Mouse (Mus musculus): ENCODE measurements at regions not wholly inside any gene's neighbourhood (a gene's known extent, or its start where the extent isn't known, plus 50 kb on each side); places are given as distances from the start of the nearest gene placed in this dataset.

DNA sequence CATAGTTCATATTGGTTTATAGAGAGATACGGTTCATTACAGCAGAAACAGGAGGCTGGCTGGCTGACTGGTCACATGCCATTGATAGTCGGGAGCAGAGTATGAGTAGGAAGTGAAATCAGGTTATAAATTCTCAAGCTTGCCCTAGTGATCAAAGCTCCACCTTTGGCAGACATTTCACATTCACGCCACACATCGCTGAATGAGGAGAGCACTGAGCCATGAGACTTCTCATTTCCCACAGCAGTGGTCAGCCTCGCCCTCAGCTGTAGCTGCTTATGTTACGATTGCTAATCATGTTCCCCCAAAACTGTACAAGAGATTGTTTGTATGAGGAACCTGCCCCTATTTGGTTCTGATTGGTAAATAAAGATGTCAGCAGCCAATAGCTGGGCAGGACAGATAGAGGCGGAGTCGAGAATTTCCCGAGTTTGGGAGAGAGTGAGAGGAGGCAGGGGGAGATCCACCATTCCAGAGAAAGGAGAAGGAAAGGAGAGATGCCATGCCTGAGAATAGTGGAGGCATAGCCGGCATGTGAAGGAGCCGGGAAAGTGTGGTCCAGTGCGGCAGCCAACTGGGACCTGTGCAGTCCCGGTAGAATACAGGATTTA is 333.5 kb downstream of the Phf3 start:
- H3K4me2 ChIP-seq, result no peak overlapping the region
- H3K4me1 ChIP-seq (replicated peaks), result no peaks in the 10 kb centered on the region
- no peak overlapping the region for H3K27ac ChIP-seq
- no peak overlapping the region for H3K9ac ChIP-seq
- no peak overlapping the region for H3K4me3 ChIP-seq
- H3K27me3 ChIP-seq, result no peaks in the 10 kb centered on the region
- no peak for ATAC-seq (replicated peaks; ENCODE audit: insufficient number of reproducible peaks, insufficient read depth, low FRiP score, low read depth)
- 84% methylated on average over 13 of the region's 13 CpGs for WGBS
- no peaks in the 10 kb centered on the region for H3K36me3 ChIP-seq
- no peaks in the 10 kb centered on the region for H3K9me3 ChIP-seq (replicated peaks)

DNA sequence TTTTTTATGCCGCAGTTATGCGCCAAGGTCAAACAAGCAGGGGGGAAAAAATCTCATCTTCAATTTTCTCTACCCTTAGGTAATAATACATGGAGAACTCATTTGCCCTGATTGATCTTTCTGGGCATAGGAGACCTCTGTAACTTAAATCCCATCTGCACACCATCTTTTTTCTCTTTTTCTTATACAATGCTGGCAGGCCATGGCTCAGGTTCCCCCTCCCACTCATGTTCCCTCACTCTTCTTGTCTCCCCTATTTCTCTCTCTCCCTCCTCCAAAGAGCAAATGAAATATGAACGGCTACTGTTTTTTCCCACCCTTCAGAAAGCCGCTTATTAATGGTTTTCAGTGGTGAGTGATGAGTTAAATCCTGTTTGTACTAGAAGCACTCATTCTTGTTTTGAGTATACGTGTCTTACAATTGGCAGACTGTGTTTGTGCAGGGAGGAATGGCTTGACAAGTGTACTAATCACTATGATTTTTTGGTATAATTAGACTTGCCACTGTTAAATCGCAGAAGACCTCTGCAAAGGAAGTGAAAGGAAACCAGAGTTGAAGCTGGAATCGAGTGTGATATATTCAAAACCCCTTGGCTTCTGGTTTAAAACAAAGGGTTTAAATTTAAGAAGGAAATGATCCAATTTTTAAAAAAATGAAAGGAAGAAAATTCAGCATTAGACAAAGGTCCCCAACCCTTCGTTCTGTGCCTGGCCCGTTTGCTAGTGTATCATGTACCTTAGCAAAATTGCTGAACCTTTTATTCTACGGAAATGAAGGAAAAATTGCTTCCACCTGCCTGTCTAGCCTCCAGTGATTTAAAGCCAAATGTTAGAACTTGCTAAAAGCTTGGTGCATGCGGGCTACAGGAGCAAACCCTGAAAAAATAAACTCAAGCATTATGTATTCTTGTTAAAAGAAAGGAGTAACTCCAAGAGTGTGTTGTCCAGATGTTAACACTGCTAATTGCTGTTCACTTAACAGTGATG is 336.4 kb downstream of the Phf3 start:
- no peak overlapping the region for H3K9ac ChIP-seq
- H3K9me3 ChIP-seq (replicated peaks), result no peaks in the 10 kb centered on the region
- H3K27me3 ChIP-seq, result no peaks in the 10 kb centered on the region
- 67% methylated on average over 11 of the region's 11 CpGs for WGBS
- H3K36me3 ChIP-seq, result no peaks in the 10 kb centered on the region
- ATAC-seq (replicated peaks; ENCODE audit: insufficient number of reproducible peaks, insufficient read depth, low FRiP score, low read depth), result no peak
- no peak overlapping the region for H3K4me2 ChIP-seq
- no peaks in the 10 kb centered on the region for H3K4me1 ChIP-seq (replicated peaks)
- H3K27ac ChIP-seq, result no peak overlapping the region
- H3K4me3 ChIP-seq, result no peak overlapping the region

DNA sequence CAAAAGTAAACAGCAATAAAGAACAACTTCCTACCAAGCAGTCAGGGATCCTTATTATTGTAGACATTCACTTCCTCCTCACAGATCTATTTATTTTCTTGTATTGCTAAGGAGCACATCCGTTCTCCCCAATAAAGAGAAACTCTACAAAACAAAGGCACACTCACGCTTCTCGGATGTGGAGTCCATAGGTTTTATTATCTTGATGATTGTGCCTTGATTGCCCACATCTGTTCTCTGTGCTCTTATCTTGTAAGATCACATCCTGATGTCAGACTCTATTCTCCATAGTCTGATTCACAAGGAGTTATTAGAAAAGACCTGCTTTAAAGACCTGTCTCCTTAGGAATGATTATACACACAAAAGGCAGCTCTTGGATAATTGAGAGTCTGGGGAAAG is 356.4 kb downstream of the Phf3 start:
- ATAC-seq (replicated peaks; ENCODE audit: insufficient number of reproducible peaks, insufficient read depth, low FRiP score, low read depth), result no peak
- no peak overlapping the region for H3K27ac ChIP-seq
- no peaks in the 10 kb centered on the region for H3K36me3 ChIP-seq
- H3K9me3 ChIP-seq (replicated peaks), result no peaks in the 10 kb centered on the region
- H3K4me2 ChIP-seq, result no peak overlapping the region
- no peaks in the 10 kb centered on the region for H3K27me3 ChIP-seq
- no peak overlapping the region for H3K9ac ChIP-seq
- 70% methylated on average over 3 of the region's 3 CpGs for WGBS
- H3K4me3 ChIP-seq, result no peak overlapping the region
- no peaks in the 10 kb centered on the region for H3K4me1 ChIP-seq (replicated peaks)

DNA sequence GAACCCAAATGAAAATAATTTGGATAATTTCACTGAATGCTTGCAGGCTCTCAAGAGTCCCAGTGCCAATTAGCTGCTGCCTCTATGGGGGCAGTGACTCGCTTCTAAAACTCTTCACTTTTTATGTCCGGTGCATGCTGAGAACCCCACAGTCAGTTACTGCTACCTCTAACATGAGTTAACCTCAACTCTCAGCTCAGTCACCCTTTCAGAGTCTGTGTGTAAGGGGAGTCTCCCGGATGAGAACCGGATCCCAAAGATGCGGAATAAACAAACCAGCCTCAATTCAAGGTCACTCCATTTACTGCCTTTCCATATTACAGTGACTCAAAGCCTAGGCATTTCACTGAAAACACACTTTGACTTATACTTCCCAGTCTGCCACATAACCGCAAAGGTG is 357.9 kb downstream of the Phf3 start:
- Histone ChIP-seq H3K36me3 (no peaks in the 10 kb centered on the region), H3K9ac (no peak overlapping the region), H3K4me2 (no peak overlapping the region), H3K4me1 (replicated peaks) (no peaks in the 10 kb centered on the region), H3K27me3 (no peaks in the 10 kb centered on the region), H3K9me3 (replicated peaks) (no peaks in the 10 kb centered on the region), H3K4me3 (no peak overlapping the region), H3K27ac (no peak overlapping the region)
- no peak for ATAC-seq (replicated peaks; ENCODE audit: insufficient number of reproducible peaks, insufficient read depth, low FRiP score, low read depth)
- WGBS, result 89% methylated on average over 6 of the region's 6 CpGs

DNA sequence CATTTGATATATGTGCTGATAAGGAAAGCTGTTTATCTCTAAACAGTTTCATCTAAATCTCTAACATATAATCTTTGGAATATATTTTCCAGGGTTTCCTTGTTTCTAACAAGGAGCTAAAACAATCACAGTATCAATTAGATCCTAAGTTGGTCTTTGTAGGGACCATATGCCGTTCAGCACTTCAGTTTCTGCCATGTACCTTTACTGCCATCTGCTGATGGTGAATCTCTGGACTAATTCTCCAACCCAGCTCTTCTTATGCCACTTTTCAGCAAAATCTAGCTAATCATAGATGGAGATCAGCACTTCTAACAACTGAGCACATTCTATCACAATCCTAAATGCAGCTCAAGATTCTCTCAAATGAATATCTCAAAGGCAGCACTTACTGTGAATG is 370.5 kb downstream of the Phf3 start:
- no peaks in the 10 kb centered on the region for H3K9me3 ChIP-seq (replicated peaks)
- no peak overlapping the region for H3K4me3 ChIP-seq
- no peaks in the 10 kb centered on the region for H3K4me1 ChIP-seq (replicated peaks)
- no peaks in the 10 kb centered on the region for H3K36me3 ChIP-seq
- H3K27me3 ChIP-seq, result no peaks in the 10 kb centered on the region
- H3K4me2 ChIP-seq, result no peak overlapping the region
- H3K9ac ChIP-seq, result no peak overlapping the region
- no peak overlapping the region for H3K27ac ChIP-seq
- ATAC-seq (replicated peaks; ENCODE audit: insufficient number of reproducible peaks, insufficient read depth, low FRiP score, low read depth), result no peak
- 40% methylated on average over 1 of the region's 1 CpGs for WGBS

GRCm38 (mm10) chr1:30460295-30460958 is 413.3 kb downstream of the Phf3 start:
- Histone ChIP-seq H3K4me3 (no peak overlapping the region), H3K27ac (no peak overlapping the region), H3K9ac (no peak overlapping the region), H3K36me3 (no peaks in the 10 kb centered on the region), H3K27me3 (no peaks in the 10 kb centered on the region), H3K4me2 (no peak overlapping the region), H3K4me1 (replicated peaks) (no peaks in the 10 kb centered on the region), H3K9me3 (replicated peaks) (no peaks in the 10 kb centered on the region)
- WGBS, result 85% methylated on average over 4 of the region's 4 CpGs
- ATAC-seq (replicated peaks; ENCODE audit: insufficient number of reproducible peaks, insufficient read depth, low FRiP score, low read depth), result no peak

GRCm38 (mm10) chr1:30437964-30438363 is 435.8 kb downstream of the Phf3 start:
- Histone ChIP-seq H3K4me2 (no peak overlapping the region), H3K4me1 (replicated peaks) (no peaks in the 10 kb centered on the region), H3K9me3 (replicated peaks) (no peaks in the 10 kb centered on the region; the same call in 1 of the 2 replicates), H3K27me3 (no peaks in the 10 kb centered on the region), H3K36me3 (no peaks in the 10 kb centered on the region), H3K9ac (no peak overlapping the region), H3K27ac (no peak overlapping the region), H3K4me3 (no peak overlapping the region)
- 44% methylated on average over 1 of the region's 1 CpGs for WGBS
- ATAC-seq (replicated peaks; ENCODE audit: insufficient number of reproducible peaks, insufficient read depth, low FRiP score, low read depth), result no peak

DNA sequence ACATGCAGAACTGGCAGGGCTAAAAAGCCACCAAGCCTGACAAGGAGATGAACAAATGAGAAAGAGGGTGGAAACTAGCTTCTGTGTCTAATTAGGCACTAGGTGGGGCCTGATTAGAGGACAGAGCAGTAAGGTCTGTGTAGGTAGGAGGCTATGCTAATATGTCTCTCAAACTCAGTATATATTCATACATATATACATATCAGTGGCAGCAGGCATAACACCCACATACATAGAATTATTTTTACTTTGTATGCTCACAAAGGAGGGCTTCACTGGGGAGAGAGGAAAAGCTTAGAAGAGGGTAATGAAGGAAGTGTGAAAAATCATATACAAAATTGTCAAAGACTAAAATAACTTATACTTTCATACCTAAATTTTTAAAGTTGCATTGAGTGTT is 457.1 kb downstream of the Phf3 start:
- H3K27ac ChIP-seq, result no peak overlapping the region
- no peak overlapping the region for H3K4me3 ChIP-seq
- H3K4me2 ChIP-seq, result no peak overlapping the region
- no peaks in the 10 kb centered on the region for H3K9me3 ChIP-seq (replicated peaks)
- ATAC-seq (replicated peaks; ENCODE audit: insufficient number of reproducible peaks, insufficient read depth, low FRiP score, low read depth), result no peak
- no peaks in the 10 kb centered on the region for H3K27me3 ChIP-seq
- H3K9ac ChIP-seq, result no peak overlapping the region
- H3K36me3 ChIP-seq, result no peaks in the 10 kb centered on the region
- no peaks in the 10 kb centered on the region for H3K4me1 ChIP-seq (replicated peaks)

DNA sequence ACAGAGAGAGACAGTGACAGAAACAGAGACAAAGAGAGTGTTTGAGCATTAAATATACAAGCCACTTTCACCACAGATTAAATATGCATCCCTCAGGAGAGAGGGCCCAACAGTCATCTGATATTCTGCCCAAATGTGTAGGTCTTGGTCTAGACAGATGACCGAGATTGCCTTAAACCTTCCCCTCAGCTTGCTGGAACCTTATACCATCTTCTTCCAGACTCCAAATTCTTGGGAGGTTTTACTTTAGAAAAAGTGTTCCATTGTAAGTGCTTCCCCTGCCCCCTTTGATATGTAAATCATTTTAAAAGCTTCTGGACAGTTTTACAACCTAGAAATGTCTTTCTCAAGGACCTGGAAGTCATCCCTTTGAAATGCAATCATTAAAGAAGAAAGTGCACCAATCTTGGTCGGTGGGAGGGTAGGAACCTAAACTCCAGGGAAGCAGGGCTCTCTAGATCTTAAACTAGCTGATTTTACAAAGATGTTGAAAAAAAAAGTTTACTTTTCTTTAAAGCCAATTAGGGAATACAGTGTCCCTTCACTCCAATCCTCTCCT is 458.8 kb downstream of the Phf3 start:
- Histone ChIP-seq H3K27ac (no peak overlapping the region), H3K9ac (no peak overlapping the region), H3K4me3 (no peak overlapping the region), H3K4me2 (no peak overlapping the region), H3K36me3 (no peaks in the 10 kb centered on the region), H3K27me3 (no peaks in the 10 kb centered on the region), H3K4me1 (replicated peaks) (no peaks in the 10 kb centered on the region), H3K9me3 (replicated peaks) (no peaks in the 10 kb centered on the region)
- no peak for ATAC-seq (replicated peaks; ENCODE audit: insufficient number of reproducible peaks, insufficient read depth, low FRiP score, low read depth)
- 39% methylated on average over 2 of the region's 2 CpGs for WGBS

Measured in heart, embryonic 15.5 days (tissue).